Mouse (Mus musculus) midbrain, embryonic 10.5 days (tissue): ENCODE data around the gene Cpa5. TPM values are rescaled to one million over a fixed set of nuclear protein-coding genes. Genes with fewer than 3 reads are reported as not detected.
A peak's percentile ranks its signal among the peaks of the same experiment; 100 is the strongest.

ENCODE experiments used
- DNase-seq: peaks from one replicate; pipeline ENCODE4 v3.0.0-alpha.2; 2017; ENCODE audit warnings: low spot score
- H3K27ac ChIP-seq: fragments of 300-500 bp; sonication (generic); replicated peaks from 2 replicates; pipeline ENCODE4 v1.5.1; 2016; ENCODE audit warnings: mild to moderate bottlenecking
- H3K27me3 ChIP-seq: fragments of 300-500 bp; sonication (generic); 2 replicates; pipeline ENCODE4 v1.6.1; 2016; ENCODE audit warnings: low read depth, mild to moderate bottlenecking; ENCODE audit not compliant: poor library complexity, severe bottlenecking
- H3K36me3 ChIP-seq: fragments of 300-500 bp; sonication (generic); 2 replicates; pipeline ENCODE4 v1.6.1; 2016; ENCODE audit warnings: mild to moderate bottlenecking, moderate library complexity
- H3K4me1 ChIP-seq: fragments of 300-500 bp; sonication (generic); 2 replicates; pipeline ENCODE4 v1.6.1; 2016
- H3K4me3 ChIP-seq: fragments of 300-500 bp; sonication (generic); 2 replicates; pipeline ENCODE4 v1.5.1; 2016; ENCODE audit warnings: mild to moderate bottlenecking, moderate library complexity
- H3K9me3 ChIP-seq: fragments of 300-500 bp; sonication (generic); replicated peaks from 2 replicates; pipeline ENCODE4 v1.6.1; 2016; ENCODE audit warnings: mild to moderate bottlenecking
- WGBS: fragments of 180-500 bp; shearing (Covaris S2); methylation state at CpG from one replicate; pipeline ENCODE4 v1.1.7; 2016; 5-methylcytosine and 5-hydroxymethylcytosine counted together
- polyA plus RNA-seq: library from polyadenylated mRNA; unstranded; fragments of >200 nt; fragmentation: Nextera tagmentation; extraction: Ambion mirVana; gene quantifications from 2 replicates; pipeline ENCODE4 v1.2.1, GENCODE M21; 2016

The Cpa5 gene
- polyA plus RNA-seq, 1 experiment from 2014 or later, result 0.74 TPM

- H3K9me3 ChIP-seq, result no peaks in the 10 kb centered on the region
- DNase-seq, result no peak
- peaks cover 33% of the 10 kb centered on the region for H3K36me3 ChIP-seq
- peak overlapping the region; percentile 58; the same call in 1 of the 2 replicates for H3K27ac ChIP-seq
- WGBS, result 97% methylated on average over 12 of the region's 12 CpGs
- H3K4me1 ChIP-seq, result peaks cover 65% of the 10 kb centered on the region
- H3K27me3 ChIP-seq, result 0 out of 2 replicates have a peak, but pooled peaks cover 8% of the 10 kb centered on the region
- H3K4me3 ChIP-seq, result no peak overlapping the region
Observed at GRCm38 (mm10) chr6:30657279-30657678, 46.5 kb downstream of the Cpa5 start.

- WGBS, result 71% methylated on average over 9 of the region's 9 CpGs
- Histone ChIP-seq H3K27me3 (0 out of 2 replicates have a peak, but pooled peaks cover 8% of the 10 kb centered on the region), H3K36me3 (peaks cover 33% of the 10 kb centered on the region), H3K9me3 (no peaks in the 10 kb centered on the region), H3K4me3 (no peak overlapping the region), H3K27ac (peak overlapping the region; percentile 59), H3K4me1 (peaks cover 57% of the 10 kb centered on the region)
- no peak for DNase-seq
Observed at GRCm38 (mm10) chr6:30658619-30659018, 47.8 kb downstream of the Cpa5 start.

- H3K36me3 ChIP-seq, result peaks cover 14% of the 10 kb centered on the region
- H3K4me3 ChIP-seq, result no peak overlapping the region
- peak overlapping the region; percentile 77 for H3K27ac ChIP-seq
- H3K27me3 ChIP-seq, result peaks cover 8% of the 10 kb centered on the region; the same call in 1 of the 2 replicates
- DNase-seq, result no peak
- H3K9me3 ChIP-seq, result no peaks in the 10 kb centered on the region
- H3K4me1 ChIP-seq, result peaks cover 69% of the 10 kb centered on the region
- 48% methylated on average over 6 of the region's 6 CpGs for WGBS
Observed at GRCm38 (mm10) chr6:30664776-30665175, 54.0 kb downstream of the Cpa5 start.

GRCm38 (mm10) chr6:30665296-30665695, 54.5 kb downstream of the Cpa5 start:
- H3K9me3 ChIP-seq, result no peaks in the 10 kb centered on the region
- H3K36me3 ChIP-seq, result peaks cover 10% of the 10 kb centered on the region
- no peak overlapping the region for H3K4me3 ChIP-seq
- H3K27me3 ChIP-seq, result peaks cover 12% of the 10 kb centered on the region; the same call in 1 of the 2 replicates
- 61% methylated on average over 4 of the region's 4 CpGs for WGBS
- DNase-seq, result no peak
- peak overlapping the region; percentile 77 for H3K27ac ChIP-seq
- H3K4me1 ChIP-seq, result peaks cover 71% of the 10 kb centered on the region

GRCm38 (mm10) chr6:30666043-30666442, 55.2 kb downstream of the Cpa5 start:
- Histone ChIP-seq H3K27me3 (peaks cover 17% of the 10 kb centered on the region), H3K4me1 (peaks cover 65% of the 10 kb centered on the region), H3K36me3 (0 out of 2 replicates have a peak, but pooled peaks cover 5% of the 10 kb centered on the region), H3K4me3 (no peak overlapping the region), H3K9me3 (no peaks in the 10 kb centered on the region), H3K27ac (peak overlapping the region; percentile 77)
- no peak for DNase-seq
- WGBS, result 29% methylated on average over 6 of the region's 6 CpGs

GRCm38 (mm10) chr6:30667585-30667984, 56.8 kb downstream of the Cpa5 start:
- 52% methylated on average over 5 of the region's 5 CpGs for WGBS
- Histone ChIP-seq H3K27me3 (peaks cover 18% of the 10 kb centered on the region), H3K4me1 (peaks cover 65% of the 10 kb centered on the region), H3K4me3 (no peak overlapping the region), H3K9me3 (no peaks in the 10 kb centered on the region), H3K27ac (peak overlapping the region; percentile 77), H3K36me3 (0 out of 2 replicates have a peak, but pooled peaks cover 5% of the 10 kb centered on the region)
- no peak for DNase-seq

- Histone ChIP-seq H3K4me1 (peaks cover 75% of the 10 kb centered on the region), H3K4me3 (no peak overlapping the region), H3K9me3 (no peaks in the 10 kb centered on the region), H3K36me3 (0 out of 2 replicates have a peak, but pooled peaks cover 5% of the 10 kb centered on the region), H3K27ac (peak overlapping the region; percentile 29), H3K27me3 (peaks cover 18% of the 10 kb centered on the region)
- 86% methylated on average over 5 of the region's 5 CpGs for WGBS
- no peak for DNase-seq
Observed at GRCm38 (mm10) chr6:30671696-30672095, 60.9 kb downstream of the Cpa5 start.

GRCm38 (mm10) chr6:30673764-30674561, 63.2 kb downstream of the Cpa5 start:
- H3K4me1 ChIP-seq, result peaks cover 74% of the 10 kb centered on the region
- no peaks in the 10 kb centered on the region for H3K9me3 ChIP-seq
- H3K36me3 ChIP-seq, result 0 out of 2 replicates have a peak, but pooled peaks cover 5% of the 10 kb centered on the region
- H3K27me3 ChIP-seq, result peaks cover 18% of the 10 kb centered on the region
- no peak overlapping the region for H3K4me3 ChIP-seq
- DNase-seq, result no peak
- 53% methylated on average over 14 of the region's 14 CpGs for WGBS
- peak overlapping the region; percentile 92 for H3K27ac ChIP-seq

GRCm38 (mm10) chr6:30674714-30675280, 64.0 kb downstream of the Cpa5 start:
- Histone ChIP-seq H3K4me3 (no peak overlapping the region), H3K27ac (peak overlapping the region; percentile 92), H3K36me3 (no peaks in the 10 kb centered on the region), H3K4me1 (peaks cover 76% of the 10 kb centered on the region), H3K27me3 (peaks cover 9% of the 10 kb centered on the region), H3K9me3 (no peaks in the 10 kb centered on the region)
- no peak for DNase-seq
- WGBS, result 57% methylated on average over 9 of the region's 9 CpGs

GRCm38 (mm10) chr6:30675281-30675771, 64.5 kb downstream of the Cpa5 start:
- H3K4me1 ChIP-seq, result peaks cover 73% of the 10 kb centered on the region
- DNase-seq, result peak; percentile 42
- WGBS, result 17% methylated on average over 11 of the region's 11 CpGs
- no peaks in the 10 kb centered on the region for H3K9me3 ChIP-seq
- peaks cover 6% of the 10 kb centered on the region; the same call in 1 of the 2 replicates for H3K27me3 ChIP-seq
- H3K4me3 ChIP-seq, result peak overlapping the region; percentile 32
- H3K36me3 ChIP-seq, result no peaks in the 10 kb centered on the region; the same call in 1 of the 2 replicates
- H3K27ac ChIP-seq, result peak overlapping the region; percentile 92

GRCm38 (mm10) chr6:30676506-30676905, 65.7 kb downstream of the Cpa5 start:
- H3K36me3 ChIP-seq, result no peaks in the 10 kb centered on the region; the same call in 1 of the 2 replicates
- no peaks in the 10 kb centered on the region for H3K27me3 ChIP-seq
- no peak for DNase-seq
- H3K4me3 ChIP-seq, result no peak overlapping the region
- 91% methylated on average over 6 of the region's 6 CpGs for WGBS
- no peaks in the 10 kb centered on the region for H3K9me3 ChIP-seq
- H3K4me1 ChIP-seq, result peaks cover 75% of the 10 kb centered on the region
- no peak overlapping the region for H3K27ac ChIP-seq

- Histone ChIP-seq H3K4me3 (no peak overlapping the region), H3K36me3 (no peaks in the 10 kb centered on the region; the same call in 1 of the 2 replicates), H3K4me1 (peaks cover 76% of the 10 kb centered on the region), H3K9me3 (no peaks in the 10 kb centered on the region), H3K27ac (peak overlapping the region; percentile 61; the same call in 1 of the 2 replicates), H3K27me3 (no peaks in the 10 kb centered on the region)
- 79% methylated on average over 9 of the region's 9 CpGs for WGBS
- no peak for DNase-seq
Observed at GRCm38 (mm10) chr6:30677591-30677990, 66.8 kb downstream of the Cpa5 start.
